Mouse (Mus musculus) urinary bladder, postnatal 36 days (tissue): ENCODE results near the gene Wdr78.
A peak's percentile ranks its signal among the peaks of the same experiment; 100 is the strongest.

Source experiments
- DNase-seq, 2 experiments: peaks; one replicate each; pipeline ENCODE4 v3.0.0; 2022; ENCODE audit warnings: low spot score in 2 of 2, mixed read lengths in 1 of 2

Wdr78 gene

GRCm38 (mm10) chr4:103114184-103115111 is at the start of gene Wdr78, which contains the start of gene Mier1:
Wdr78 (minus strand) TSS chr4:103114555.
Mier1 (plus strand) TSS chr4:103114390.
- peak; percentile 94 for DNase-seq

- no peak for DNase-seq
These were observed 44.4 kb upstream of the Wdr78 start for GRCm38 (mm10) chr4:103158781-103159180.

GRCm38 (mm10) chr4:103151946-103152345 is 37.6 kb upstream of the Wdr78 start:
- no peak for DNase-seq

DNA sequence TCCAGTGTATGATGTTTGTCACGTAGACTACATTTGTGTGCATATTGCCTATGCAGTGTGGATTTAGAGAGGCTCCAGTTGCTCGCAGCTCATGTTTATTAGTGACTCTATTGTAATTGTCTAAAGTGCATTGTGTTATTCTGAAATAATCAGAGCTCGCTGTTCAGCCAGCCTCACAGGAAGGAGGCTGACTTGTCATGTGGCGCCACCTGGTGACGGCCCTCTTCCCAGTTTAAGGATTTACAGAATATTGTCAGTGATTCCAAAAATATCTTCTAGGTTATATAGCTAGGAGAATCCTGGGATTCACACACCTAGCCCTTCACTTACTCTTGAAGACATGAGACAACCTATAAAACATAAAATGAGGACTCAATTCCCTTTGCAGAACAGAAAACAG is 32.0 kb upstream of the Wdr78 start:
- peak; percentile 66 to 72 for DNase-seq

DNA sequence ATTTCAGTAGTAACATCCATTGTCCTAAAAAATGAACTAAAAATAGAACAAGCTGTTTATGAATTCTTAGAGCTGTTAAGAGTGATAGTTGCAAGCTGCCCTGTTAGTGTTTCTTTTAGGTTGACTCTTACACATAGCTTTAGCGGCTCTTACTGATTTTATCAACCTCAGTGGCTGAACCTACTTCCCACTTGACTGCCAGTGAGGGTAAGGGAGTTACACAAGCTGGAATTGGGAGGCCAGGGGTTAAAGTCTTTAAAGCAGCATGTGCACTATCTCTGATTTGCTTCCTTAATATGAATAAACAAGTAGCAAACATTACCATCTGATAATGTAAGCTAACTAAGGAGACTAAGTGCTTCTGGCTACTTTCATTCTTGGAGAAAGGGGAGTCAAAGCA is 22.6 kb upstream of the Wdr78 start:
- no peak for DNase-seq

DNA sequence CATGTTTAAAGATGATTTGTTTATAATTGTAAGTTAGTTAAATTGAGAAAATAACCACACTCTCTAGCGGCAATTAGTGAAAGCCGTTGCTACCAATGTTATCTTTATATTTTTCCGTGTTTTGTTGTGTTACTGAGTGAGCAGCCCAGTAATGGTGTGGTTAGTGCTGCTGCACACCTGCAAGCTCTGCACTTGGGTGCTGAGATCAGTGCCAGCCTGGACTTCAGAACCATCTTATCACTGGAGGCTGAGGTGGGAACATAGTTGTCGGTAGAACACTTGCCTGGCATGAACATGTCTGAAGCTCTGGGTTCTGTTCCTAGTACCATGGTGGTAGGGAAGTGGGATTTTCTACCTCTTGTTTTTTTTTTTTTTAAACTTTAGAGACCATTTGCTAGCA is 12.2 kb upstream of the Wdr78 start:
- DNase-seq = no peak

DNA sequence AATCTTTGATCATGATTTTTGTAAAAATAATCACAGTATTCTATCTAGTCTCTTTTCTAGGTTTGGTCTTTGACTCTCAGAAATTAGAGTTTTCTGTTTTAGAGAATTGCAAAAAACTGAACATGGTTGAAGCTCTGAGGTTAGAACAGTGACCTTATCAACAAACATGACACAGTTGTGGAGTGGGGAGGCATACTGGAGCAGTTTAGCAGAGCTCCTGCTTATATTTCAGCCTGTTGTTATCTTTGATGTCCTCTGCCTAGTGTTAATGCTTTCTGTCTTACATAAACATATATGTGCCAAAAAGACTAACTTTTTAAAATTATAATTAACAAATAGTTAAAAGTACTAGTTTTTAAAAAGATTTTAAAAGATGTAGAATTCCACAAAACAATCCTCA is 9.3 kb upstream of the Wdr78 start:
- no peak for DNase-seq

DNA sequence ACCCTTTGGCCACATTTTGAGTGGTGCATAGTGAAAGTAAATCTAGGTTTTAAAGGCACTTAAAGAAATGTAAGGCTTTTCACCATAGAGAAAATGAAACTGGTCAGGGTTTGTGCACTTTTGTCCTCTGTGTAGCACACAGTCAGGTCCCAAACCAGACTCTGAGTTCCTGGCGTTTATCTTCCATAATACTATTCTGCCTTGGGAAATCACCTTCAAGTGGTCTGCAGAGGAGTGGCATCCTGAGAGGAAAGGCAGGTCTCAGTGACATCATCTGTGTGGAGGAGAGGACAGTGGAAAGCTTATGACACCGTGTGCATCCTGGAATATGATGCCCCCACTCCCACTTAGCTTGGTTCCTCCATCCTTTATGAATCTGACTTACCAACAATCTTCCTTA is 8.7 kb upstream of the Wdr78 start:
- DNase-seq = no peak

DNA sequence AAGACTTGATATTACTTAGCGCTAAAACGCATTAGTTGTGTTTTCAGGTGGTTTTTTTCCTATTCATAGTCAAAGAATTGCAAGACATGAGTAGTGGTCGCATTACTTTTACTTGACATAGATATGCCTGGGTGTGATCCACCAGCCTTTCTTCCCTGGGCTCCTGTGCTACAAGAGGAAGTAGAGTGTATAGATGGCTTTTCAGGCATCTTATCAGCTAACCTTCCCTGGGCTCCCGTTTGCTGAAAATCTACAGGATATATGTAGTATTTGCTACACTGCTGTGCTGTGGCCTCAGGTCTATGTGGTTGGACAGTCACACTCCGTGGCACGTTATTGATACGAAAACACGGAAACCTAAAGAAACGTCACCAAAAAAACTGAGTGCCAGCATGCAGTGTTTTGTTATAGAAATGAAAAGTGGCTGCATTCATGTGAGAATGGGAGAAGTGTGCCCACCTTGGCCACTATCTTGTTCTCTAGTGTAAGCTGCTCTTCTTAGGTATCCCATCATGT is 6.6 kb upstream of the Wdr78 start:
- no peak for DNase-seq

DNA sequence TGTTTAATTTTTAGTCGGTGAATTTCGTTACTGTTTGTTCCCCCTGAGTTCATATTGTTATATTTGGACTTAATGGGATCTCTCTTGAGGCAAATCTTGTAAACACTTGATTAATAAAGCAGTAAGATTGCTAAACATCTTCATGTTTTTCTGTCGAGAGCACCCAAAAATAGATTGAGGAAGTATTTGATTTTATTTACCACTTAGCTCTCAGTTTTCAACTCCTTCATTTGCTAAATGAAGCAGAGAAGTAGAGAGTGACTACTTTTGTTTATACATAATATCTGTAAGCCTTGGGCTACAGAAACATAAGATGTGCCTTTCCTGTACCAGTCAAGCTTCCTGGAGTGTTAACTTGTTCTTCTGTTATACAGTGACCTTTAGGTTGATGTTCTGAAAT is 6.0 kb upstream of the Wdr78 start:
- DNase-seq = no peak

GRCm38 (mm10) chr4:103120028-103120384 is 5.7 kb upstream of the Wdr78 start:
- DNase-seq = no peak

DNA sequence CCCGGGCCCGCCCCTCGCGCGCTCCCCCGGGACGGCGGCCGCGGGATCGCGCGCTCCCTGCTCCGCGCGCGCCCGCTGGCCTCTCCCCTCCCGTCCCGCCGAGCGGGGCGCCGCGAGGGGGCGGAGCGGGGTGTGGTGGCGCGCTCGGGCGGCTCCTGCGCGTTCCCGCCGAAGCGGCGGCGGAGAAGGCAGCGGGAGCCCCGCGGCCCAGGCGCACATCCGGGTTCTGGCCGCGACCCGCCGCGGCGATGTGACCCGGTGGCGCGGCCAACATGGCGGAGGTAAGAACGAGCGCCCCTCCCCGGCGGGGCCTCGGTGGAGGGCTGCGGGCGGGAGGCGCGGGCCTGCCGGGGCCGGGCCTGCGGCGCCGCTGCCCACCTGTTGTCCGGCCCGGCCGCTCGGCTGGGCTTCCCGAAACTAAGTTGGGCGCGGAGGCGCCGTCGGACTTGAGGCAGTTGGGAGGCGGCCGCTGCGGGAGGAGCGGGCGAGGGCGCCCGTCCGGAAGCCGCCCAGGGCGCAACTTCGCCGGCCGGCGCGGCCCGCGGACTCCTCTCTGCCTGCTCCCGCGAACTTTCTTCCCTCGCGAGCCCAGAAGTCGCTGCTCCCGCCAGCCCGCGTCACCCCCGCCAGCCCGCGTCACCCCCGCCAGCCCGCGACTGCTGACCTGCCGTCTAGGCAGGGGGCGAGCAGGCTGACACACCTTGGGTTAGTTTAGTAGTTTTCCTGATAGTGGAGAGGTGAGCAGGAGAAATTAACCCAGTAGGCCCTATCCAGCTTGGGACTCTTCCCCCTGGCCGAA is 5.1 kb upstream of the Wdr78 start:
- peak; percentile 74 to 82 for DNase-seq

DNA sequence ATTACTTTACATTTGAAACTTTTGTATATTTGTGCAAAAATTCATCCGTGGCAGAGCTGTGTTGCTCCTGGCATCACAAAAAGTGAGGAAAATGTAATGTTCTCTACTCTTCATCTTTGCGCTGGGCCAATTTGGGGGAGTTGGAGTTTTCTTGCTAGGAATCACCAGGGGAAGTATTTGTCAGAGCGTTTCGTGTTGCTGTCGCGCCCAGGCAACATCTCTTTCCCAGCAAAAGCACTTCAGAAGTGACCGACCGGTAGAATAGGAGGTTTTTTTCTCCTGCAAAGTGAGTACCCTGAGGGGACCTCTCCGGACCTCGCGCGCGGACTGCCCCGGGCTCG is 4.5 kb upstream of the Wdr78 start:
- DNase-seq = no peak

- DNase-seq = no peak
These were observed 953 bp downstream of the Wdr78 start for GRCm38 (mm10) chr4:103113402-103113801.

DNA sequence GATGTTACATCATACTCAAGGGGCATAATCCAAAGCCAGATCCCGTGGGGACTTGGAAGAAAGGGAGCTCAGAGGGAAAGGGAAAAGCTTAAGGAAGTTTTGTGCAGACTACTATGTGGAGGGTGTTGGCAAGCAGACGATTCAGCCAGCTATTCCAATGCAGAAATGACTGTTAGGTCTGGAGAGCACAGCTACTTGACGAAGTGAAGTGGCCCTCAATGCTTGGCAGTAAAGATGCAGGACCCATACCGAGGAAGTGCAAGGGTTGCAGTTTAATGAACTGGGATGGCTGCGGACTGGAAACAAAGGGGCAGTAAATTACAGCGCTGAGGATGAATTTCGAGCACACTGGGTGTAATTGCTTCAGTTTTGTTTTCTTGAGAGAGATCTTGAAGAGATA is 1.7 kb downstream of the Wdr78 start:
- DNase-seq = no peak

- no peak for DNase-seq
These were observed 15.8 kb downstream of the Wdr78 start for GRCm38 (mm10) chr4:103098532-103098931.

GRCm38 (mm10) chr4:103095921-103096320 is 18.4 kb downstream of the Wdr78 start:
- DNase-seq = no peak

- DNase-seq = no peak
These were observed 29.1 kb downstream of the Wdr78 start for GRCm38 (mm10) chr4:103085237-103085636.

DNA sequence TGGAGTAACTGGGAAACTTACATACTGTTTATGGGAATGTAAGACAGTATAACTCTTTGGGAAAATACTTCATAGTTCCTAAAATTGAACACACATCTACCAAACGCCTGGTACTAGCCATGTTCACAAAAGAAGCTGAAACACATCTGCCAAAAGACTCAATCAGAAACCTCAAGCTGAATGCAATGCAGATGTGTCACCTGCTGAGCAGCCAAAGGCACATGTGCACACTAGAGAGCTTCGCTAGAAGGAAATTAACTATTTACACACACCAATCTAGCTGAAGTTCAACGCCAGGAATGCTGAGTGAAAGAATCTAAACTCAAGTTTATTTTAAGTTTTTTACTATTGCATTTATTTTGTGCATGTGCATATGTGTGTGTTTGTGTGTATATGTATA is 43.7 kb downstream of the Wdr78 start:
- DNase-seq = no peak

GRCm38 (mm10) chr4:103067906-103068655 is 46.3 kb downstream of the Wdr78 start:
- no peak for DNase-seq

DNA sequence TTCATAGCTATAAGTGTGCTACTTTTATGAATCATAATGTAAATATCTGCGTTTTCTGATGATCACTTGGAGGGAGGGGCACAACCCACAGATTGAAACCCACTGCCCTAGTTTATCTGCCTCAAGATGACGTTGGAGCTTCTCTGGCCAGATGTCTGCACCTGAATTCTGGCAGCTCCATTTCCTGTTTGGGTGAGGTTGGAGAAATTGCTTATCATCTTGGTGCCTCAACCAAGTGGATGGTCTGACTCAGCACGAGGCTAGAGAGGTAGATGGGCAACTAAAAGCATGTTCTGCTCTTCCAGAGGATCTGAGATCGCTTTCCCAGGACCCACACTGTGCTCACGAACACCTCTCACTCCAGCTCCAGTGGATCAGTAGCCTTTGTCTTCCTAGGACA is 49.4 kb downstream of the Wdr78 start:
- no peak for DNase-seq

- no peak for DNase-seq
These were observed 49.9 kb downstream of the Wdr78 start for GRCm38 (mm10) chr4:103064421-103064820.
